Mouse (Mus musculus): ENCODE measurements around the gene Gm13275. TPM values are rescaled to one million over a fixed set of nuclear protein-coding genes. Genes with fewer than 3 reads are reported as not detected.
"Not testable (repeated sequence)": the region's sequence is repeated elsewhere in the genome, so short reads cannot be mapped to it uniquely, and the experiment has no call there.

The Gm13275 gene
- polyA plus RNA-seq, 1 experiment from 2014 or later, result not detected

GRCm38 (mm10) chr4:88805231-88805630 lies 10.9 kb downstream of the Gm13275 start, which contains the start of gene Gm13288:
TSS of gene Gm13288 (plus strand) at chr4:88805531.
- not testable (repeated sequence) for H3K36me3 ChIP-seq; H3K9me3 ChIP-seq (replicated peaks); H3K27me3 ChIP-seq (replicated peaks); H3K4me1 ChIP-seq; ATAC-seq (ENCODE audit: low FRiP score); H3K9ac ChIP-seq (replicated peaks); H3K27ac ChIP-seq (replicated peaks)
- H3K4me3 ChIP-seq (replicated peaks), result peak within 1 kb of the TSS; percentile 21; the same call in 1 of the 2 replicates
- peak within 1 kb of the TSS; percentile 52 for H3K4me2 ChIP-seq
- no CpG with 5 or more reads among the region's 8 CpGs for WGBS

GRCm38 (mm10) chr4:88805761-88806160 lies 11.5 kb downstream of the Gm13275 start:
- peak overlapping the region; percentile 52 for H3K4me2 ChIP-seq
- peak overlapping the region; percentile 21; the same call in 1 of the 2 replicates for H3K4me3 ChIP-seq (replicated peaks)
- H3K9ac ChIP-seq (replicated peaks); H3K36me3 ChIP-seq; H3K27me3 ChIP-seq (replicated peaks); ATAC-seq (ENCODE audit: low FRiP score); H3K4me1 ChIP-seq; H3K27ac ChIP-seq (replicated peaks); H3K9me3 ChIP-seq (replicated peaks): not testable (repeated sequence)
- no CpG with 5 or more reads among the region's 34 CpGs for WGBS

- no peak within 1 kb of the TSS for H3K27ac ChIP-seq (replicated peaks)
- no peak within 1 kb of the TSS for H3K9ac ChIP-seq (replicated peaks)
- 71% methylated on average over 3 of the region's 3 CpGs for WGBS
- no peak within 1 kb of the TSS for H3K4me3 ChIP-seq (replicated peaks)
- no peak within 1 kb of the TSS for H3K4me2 ChIP-seq
- ATAC-seq (ENCODE audit: low FRiP score), result no peak
- no peaks in the 10 kb centered on the region for H3K4me1 ChIP-seq
- H3K27me3 ChIP-seq (replicated peaks), result no peaks in the 10 kb centered on the region
- no peaks in the 10 kb centered on the region for H3K9me3 ChIP-seq (replicated peaks)
- no peaks in the 10 kb centered on the region for H3K36me3 ChIP-seq
Observed at GRCm38 (mm10) chr4:88815928-88816327, 21.6 kb downstream of the Gm13275 start, which contains the start of gene Ifna7. TSS of gene Ifna7 (plus strand) at chr4:88816228.

- H3K36me3 ChIP-seq, result no peaks in the 10 kb centered on the region
- no peak for ATAC-seq (ENCODE audit: low FRiP score)
- 85% methylated on average over 1 of the region's 1 CpGs for WGBS
- H3K4me2 ChIP-seq, result no peak within 1 kb of the TSS
- H3K4me1 ChIP-seq, result no peaks in the 10 kb centered on the region
- no peak within 1 kb of the TSS for H3K27ac ChIP-seq (replicated peaks)
- no peak within 1 kb of the TSS for H3K4me3 ChIP-seq (replicated peaks)
- H3K9me3 ChIP-seq (replicated peaks), result no peaks in the 10 kb centered on the region
- H3K9ac ChIP-seq (replicated peaks), result no peak within 1 kb of the TSS
- H3K27me3 ChIP-seq (replicated peaks), result no peaks in the 10 kb centered on the region
Observed at GRCm38 (mm10) chr4:88819659-88820058, 25.4 kb downstream of the Gm13275 start, which contains the start of gene Ifna11. TSS of gene Ifna11 (plus strand) at chr4:88819959.

GRCm38 (mm10) chr4:88822995-88823394 lies 28.7 kb downstream of the Gm13275 start:
- Histone ChIP-seq H3K4me3 (replicated peaks) (no peak overlapping the region), H3K27ac (replicated peaks) (no peak overlapping the region), H3K27me3 (replicated peaks) (no peaks in the 10 kb centered on the region), H3K9ac (replicated peaks) (no peak overlapping the region), H3K4me2 (no peak overlapping the region), H3K4me1 (no peaks in the 10 kb centered on the region), H3K36me3 (no peaks in the 10 kb centered on the region), H3K9me3 (replicated peaks) (no peaks in the 10 kb centered on the region)
- 18% methylated on average over 4 of the region's 4 CpGs for WGBS
- ATAC-seq (ENCODE audit: low FRiP score), result no peak

- H3K4me2 ChIP-seq; ATAC-seq (ENCODE audit: low FRiP score); H3K9ac ChIP-seq (replicated peaks); H3K36me3 ChIP-seq; H3K4me1 ChIP-seq; H3K27me3 ChIP-seq (replicated peaks); H3K4me3 ChIP-seq (replicated peaks); H3K27ac ChIP-seq (replicated peaks); H3K9me3 ChIP-seq (replicated peaks): not testable (repeated sequence)
Observed at GRCm38 (mm10) chr4:88827116-88827515, 32.8 kb downstream of the Gm13275 start, which contains the start of gene Ifna6. TSS of gene Ifna6 (plus strand) at chr4:88827416.

- H3K27me3 ChIP-seq (replicated peaks), result no peaks in the 10 kb centered on the region
- WGBS, result 36% methylated on average over 4 of the region's 4 CpGs
- H3K9ac ChIP-seq (replicated peaks), result no peak overlapping the region
- no peak overlapping the region for H3K4me2 ChIP-seq
- H3K4me1 ChIP-seq, result no peaks in the 10 kb centered on the region
- no peak overlapping the region for H3K4me3 ChIP-seq (replicated peaks)
- H3K9me3 ChIP-seq (replicated peaks), result no peaks in the 10 kb centered on the region
- H3K36me3 ChIP-seq, result no peaks in the 10 kb centered on the region
- no peak overlapping the region for H3K27ac ChIP-seq (replicated peaks)
- no peak for ATAC-seq (ENCODE audit: low FRiP score)
Observed at GRCm38 (mm10) chr4:88830523-88830922, 36.2 kb downstream of the Gm13275 start.

- not testable (repeated sequence) for H3K4me3 ChIP-seq (replicated peaks); H3K9me3 ChIP-seq (replicated peaks); H3K4me1 ChIP-seq; H3K4me2 ChIP-seq; H3K27me3 ChIP-seq (replicated peaks); ATAC-seq (ENCODE audit: low FRiP score); H3K27ac ChIP-seq (replicated peaks); H3K9ac ChIP-seq (replicated peaks); H3K36me3 ChIP-seq
- WGBS, result 93% methylated on average over 1 of the region's 1 CpGs
Observed at GRCm38 (mm10) chr4:88835225-88835624, 40.9 kb downstream of the Gm13275 start, which contains the start of gene Ifna5. TSS of gene Ifna5 (plus strand) at chr4:88835525.

GRCm38 (mm10) chr4:88838828-88839227 lies 44.5 kb downstream of the Gm13275 start:
- H3K36me3 ChIP-seq, result no peaks in the 10 kb centered on the region
- H3K9ac ChIP-seq (replicated peaks), result no peak overlapping the region
- no peaks in the 10 kb centered on the region for H3K9me3 ChIP-seq (replicated peaks)
- ATAC-seq (ENCODE audit: low FRiP score), result no peak
- WGBS, result 42% methylated on average over 3 of the region's 3 CpGs
- no peak overlapping the region for H3K4me2 ChIP-seq
- no peak overlapping the region for H3K4me3 ChIP-seq (replicated peaks)
- no peaks in the 10 kb centered on the region for H3K4me1 ChIP-seq
- H3K27me3 ChIP-seq (replicated peaks), result no peaks in the 10 kb centered on the region
- H3K27ac ChIP-seq (replicated peaks), result no peak overlapping the region

- no peak overlapping the region for H3K4me3 ChIP-seq (replicated peaks)
- 85% methylated on average over 3 of the region's 3 CpGs for WGBS
- no peaks in the 10 kb centered on the region for H3K27me3 ChIP-seq (replicated peaks)
- no peak overlapping the region for H3K9ac ChIP-seq (replicated peaks)
- H3K4me2 ChIP-seq, result no peak overlapping the region
- no peaks in the 10 kb centered on the region for H3K9me3 ChIP-seq (replicated peaks)
- no peak for ATAC-seq (ENCODE audit: low FRiP score)
- no peaks in the 10 kb centered on the region for H3K36me3 ChIP-seq
- no peaks in the 10 kb centered on the region for H3K4me1 ChIP-seq
- H3K27ac ChIP-seq (replicated peaks), result no peak overlapping the region
Observed at GRCm38 (mm10) chr4:88840058-88840457, 45.8 kb downstream of the Gm13275 start.

- Histone ChIP-seq H3K4me3 (replicated peaks) (no peak within 1 kb of the TSS), H3K9me3 (replicated peaks) (no peaks in the 10 kb centered on the region), H3K36me3 (no peaks in the 10 kb centered on the region), H3K9ac (replicated peaks) (no peak within 1 kb of the TSS), H3K4me1 (no peaks in the 10 kb centered on the region), H3K4me2 (no peak within 1 kb of the TSS), H3K27ac (replicated peaks) (no peak within 1 kb of the TSS), H3K27me3 (replicated peaks) (no peaks in the 10 kb centered on the region)
- WGBS, result 40% methylated on average over 2 of the region's 2 CpGs
- ATAC-seq (ENCODE audit: low FRiP score), result no peak
Observed at GRCm38 (mm10) chr4:88841438-88841911, 47.2 kb downstream of the Gm13275 start, which contains the start of gene Ifna4. TSS of gene Ifna4 (plus strand) at chr4:88841861.
